Mouse (Mus musculus): ENCODE measurements around the gene Rsph10b.

- no peak for TF ChIP-seq POLR2A (IDR thresholded peaks at IDR 0.05; ENCODE audit: borderline replicate concordance, extremely low read depth, low read depth, low read length)
- no peak for TF ChIP-seq CTCF (IDR thresholded peaks at IDR 0.05; ENCODE audit: insufficient read depth, low read length)
These were observed 3.3 kb downstream of the Rsph10b start for GRCm38 (mm10) chr5:143936156-143936555.

Data from lung, adult 2 months (tissue).